Mouse (Mus musculus) fibroblast of lung, adult 2 months (primary cell): ENCODE results near the gene Rgs3.

ENCODE experiments used
- DNase-seq: peaks from one replicate; pipeline ENCODE4 v3.0.0-alpha.2; 2011; ENCODE audit warnings: low read depth

Rgs3 gene

DNA sequence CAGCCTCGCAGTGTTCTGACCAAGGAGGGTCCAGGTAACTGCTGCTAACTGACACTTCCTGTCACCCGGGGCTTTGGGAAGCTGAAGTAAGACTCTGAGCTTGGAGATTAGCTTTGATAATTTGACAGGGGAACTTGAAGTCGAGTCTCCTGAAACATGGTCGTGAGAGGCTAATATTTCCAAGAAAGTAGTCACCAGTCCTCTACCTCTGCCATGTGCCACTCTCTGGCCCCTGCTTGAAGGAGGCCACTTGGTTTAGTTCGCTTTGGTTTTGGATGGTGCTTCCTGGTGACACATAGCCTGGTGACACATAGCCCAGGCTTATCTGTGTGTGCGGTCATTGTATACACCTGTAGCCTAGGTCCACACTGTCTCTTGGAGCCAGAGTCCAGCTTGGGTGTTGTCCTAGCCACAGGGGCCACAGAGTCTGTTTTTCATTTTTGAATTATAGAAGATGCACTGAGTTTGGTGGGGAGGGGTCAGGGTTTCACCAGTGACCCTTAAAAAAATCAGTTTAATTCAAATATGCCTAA, at the start of gene Rgs3:
Gene Rgs3, plus strand, starts transcription at position 51 of the 533 bp plus-strand sequence.
- no peak for DNase-seq

DNA sequence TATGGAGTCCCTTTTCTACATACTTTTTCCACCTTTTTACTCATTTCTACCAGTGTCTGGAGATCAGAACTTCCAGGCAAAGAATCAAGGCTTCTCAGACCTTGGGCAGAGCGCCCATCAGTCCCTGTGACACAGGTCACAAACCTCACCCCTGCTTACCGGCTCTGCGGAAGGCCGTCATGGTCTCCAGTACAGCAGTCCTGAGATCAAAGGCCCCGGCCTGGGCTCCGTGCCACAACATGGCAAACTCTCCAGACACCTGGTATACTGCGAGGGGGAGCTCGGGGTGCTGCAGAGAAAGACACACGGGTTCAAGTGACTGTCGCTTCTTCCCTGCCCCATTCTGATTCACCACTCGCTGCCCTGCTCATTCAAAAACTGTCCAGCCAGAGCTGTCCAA, 49.7 kb upstream of the Rgs3 start:
- DNase-seq, result no peak

DNA sequence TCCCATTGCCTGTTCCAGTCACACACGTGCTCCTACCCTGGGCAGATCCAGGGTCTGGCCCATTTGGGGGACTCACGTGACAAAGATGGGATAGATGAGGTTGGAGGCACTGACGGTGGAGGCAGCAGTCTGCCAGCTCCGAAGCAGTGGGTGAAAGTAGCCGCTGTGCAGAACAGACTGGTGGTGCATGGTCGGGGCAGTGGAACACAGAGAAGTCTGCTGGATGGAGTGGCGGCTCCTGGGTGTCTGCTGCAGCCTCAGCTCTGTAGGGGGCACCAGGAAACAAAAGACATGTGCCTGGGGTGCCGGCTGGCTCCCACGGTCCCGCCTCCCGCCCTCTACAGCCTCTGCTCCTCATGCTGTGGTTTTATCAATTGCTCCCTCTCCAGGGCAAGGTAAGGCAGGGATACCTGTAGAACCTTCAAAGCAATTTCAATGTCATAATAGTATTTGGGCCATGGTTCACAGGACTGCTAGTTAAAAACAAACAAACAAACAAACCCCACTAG, 45.6 kb upstream of the Rgs3 start:
- DNase-seq, result no peak

DNA sequence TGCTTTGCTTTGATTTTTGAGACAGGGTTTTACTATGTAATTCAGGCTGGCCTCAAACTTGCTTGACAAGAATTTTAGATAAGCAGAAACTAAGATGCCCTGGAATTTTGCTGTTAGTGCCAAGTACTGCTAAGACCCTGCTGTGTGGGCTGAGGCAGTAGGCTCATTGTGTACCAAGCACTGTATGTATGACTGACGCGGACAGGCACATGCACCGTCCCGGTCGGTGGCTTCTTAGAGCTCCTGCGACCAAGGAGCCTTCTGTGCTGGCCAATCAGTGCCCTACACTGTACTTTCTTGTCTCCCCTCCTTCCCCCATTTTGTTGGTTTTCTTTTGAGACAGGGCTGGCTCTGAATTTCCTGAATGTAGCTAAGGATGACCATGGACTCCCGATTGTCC, 44.7 kb upstream of the Rgs3 start:
- DNase-seq, result no peak

DNA sequence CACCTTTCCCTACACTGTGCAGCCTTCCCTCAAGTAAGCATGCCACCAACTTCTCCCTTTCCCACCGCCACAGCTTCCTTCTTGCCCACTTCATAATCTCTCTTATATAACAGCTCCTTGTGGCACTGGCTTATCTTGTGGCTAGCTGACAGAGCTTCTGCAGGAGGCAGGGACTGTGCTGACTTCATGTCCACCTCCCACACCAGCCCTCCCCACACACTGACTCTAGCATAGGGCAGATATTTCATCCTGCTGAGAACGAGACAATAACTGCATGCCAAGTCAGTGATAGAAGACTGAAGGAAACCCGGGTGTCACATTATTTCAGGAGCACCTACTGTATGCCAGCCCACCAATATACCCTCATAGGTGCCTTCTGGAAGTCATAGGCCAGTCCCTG, 44.2 kb upstream of the Rgs3 start:
- DNase-seq, result no peak

DNA sequence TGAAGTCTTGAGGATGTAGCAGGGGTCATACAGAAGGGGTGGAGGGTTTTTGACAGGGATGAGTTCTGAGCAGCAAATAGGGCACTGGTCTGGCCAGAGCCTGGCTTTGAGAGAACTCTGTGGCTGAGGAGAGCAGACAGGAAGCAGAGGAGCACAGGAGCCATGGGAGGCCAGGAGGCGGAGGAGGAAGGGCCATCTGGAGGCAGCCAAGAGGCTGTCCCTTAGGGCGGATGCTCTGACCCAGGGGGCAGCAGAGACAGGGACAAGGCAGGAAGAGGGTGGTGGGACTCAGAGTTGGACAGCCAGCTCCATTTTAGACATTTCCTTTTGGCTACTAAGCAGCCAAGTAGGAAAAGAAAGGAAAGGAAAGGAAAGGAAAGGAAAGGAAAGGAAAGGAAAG, 43.6 kb upstream of the Rgs3 start:
- DNase-seq, result no peak

DNA sequence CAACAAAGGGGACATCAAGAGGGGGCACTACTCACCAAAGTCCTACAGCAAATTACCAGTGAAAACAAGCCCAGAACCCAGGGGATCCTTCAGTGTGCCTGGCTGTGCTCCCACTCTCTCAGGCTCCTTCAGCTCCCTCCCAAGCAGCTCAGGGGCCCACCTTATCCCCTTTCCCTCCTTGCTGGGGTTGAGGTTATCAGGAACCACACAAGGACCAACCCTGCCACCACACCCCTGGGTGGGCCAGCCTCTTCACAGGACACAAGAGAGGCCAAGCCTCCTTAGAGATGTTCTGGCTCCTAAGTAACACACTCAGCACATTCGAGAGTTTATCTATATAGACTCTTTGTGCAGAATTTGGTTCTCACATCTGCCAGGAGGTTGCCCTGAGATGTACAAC, 43.1 kb upstream of the Rgs3 start:
- no peak for DNase-seq

DNA sequence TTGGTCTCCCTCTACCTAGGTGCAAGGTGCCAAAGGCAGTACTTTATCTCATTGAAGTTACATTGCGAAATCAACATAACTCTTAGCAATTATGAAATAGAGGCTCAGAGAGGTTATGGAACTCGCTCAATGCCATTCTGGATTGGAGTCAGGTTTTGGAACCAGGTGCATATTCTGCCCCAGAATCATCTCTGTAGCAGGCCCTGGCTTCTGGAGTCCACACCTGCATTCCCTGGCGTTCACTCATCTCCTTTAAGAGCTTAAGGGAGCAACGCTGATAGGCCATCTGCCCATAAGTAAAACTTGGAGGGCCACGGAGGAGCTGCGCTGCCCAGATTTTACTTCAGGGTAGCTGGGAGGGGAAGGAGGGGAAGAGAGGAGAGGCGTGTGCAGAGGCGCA, 42.6 kb upstream of the Rgs3 start:
- DNase-seq, result no peak

DNA sequence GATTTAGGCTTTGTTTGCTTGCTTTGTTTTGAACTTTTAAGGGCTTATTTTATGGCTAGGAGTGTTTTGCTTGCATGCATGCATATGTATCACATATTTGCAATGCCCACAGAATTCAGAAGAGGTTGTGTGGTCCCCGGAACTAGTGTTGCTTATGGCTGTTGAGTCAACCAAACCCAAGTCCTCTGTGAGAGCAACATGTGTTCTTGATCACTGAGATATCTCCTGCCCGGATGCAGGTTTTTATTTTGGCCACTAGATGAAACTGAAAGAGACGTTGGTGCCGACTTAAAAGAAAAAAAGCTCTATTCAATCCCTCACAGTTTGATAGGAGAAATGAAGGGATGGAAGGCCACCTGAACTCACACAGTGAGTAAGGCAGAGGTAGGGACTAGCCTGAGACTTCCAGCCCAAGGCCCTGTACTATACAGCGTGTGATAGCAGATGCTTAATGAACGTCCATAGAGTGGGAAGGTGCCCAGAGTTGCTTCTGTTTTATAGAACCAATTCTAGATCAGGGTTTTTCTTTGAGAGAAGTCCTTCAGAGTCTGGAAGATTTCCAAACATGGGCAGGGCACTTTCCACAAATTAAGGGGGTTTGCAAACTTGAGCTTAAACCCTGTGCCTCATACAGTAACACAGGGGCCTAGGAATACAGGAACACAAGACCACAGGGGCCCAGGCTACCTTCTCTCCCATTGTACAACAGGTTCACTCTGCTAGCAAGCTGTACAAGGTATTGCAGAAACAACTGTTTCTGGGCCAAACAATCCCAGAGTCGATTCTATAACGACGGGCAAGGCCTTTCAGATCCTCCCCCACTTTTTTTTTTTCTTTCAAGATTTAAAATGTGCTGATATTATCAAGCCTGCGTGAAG, 41.9 kb upstream of the Rgs3 start:
- DNase-seq, result no peak

DNA sequence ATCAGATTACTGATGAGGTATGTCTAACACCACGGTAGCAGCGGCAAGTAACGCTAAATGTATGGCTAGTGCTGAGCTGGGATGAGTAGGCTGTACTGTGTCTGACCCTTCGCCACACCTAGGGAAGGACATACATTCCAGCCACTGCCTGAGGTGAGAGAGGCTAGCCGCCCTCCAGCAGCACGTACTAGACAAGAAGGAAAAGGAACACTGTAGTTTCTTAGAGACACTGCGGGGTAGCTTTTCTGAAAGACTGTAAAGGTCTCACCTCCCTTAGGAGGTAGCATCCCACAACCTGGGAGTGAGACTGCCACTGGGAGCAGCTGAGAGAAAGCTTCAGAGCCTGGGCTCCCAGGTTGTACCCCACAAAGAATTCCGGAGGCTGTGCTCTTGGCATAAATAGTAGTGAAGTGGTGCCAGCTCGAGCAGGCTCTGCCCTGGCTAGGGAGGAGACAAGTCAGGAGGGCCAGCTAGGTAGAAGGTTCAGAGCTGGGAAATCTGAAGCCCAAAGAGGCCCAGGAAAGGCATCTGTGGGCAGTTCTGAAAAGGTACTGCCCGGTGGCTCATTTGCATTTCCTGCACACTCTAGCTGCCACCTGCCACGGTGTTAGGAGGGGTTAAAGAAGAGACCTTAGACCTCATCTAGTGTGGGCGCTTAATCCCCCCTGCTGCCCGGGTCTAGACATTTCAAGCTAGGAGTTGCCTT, 41.1 kb upstream of the Rgs3 start:
- no peak for DNase-seq

DNA sequence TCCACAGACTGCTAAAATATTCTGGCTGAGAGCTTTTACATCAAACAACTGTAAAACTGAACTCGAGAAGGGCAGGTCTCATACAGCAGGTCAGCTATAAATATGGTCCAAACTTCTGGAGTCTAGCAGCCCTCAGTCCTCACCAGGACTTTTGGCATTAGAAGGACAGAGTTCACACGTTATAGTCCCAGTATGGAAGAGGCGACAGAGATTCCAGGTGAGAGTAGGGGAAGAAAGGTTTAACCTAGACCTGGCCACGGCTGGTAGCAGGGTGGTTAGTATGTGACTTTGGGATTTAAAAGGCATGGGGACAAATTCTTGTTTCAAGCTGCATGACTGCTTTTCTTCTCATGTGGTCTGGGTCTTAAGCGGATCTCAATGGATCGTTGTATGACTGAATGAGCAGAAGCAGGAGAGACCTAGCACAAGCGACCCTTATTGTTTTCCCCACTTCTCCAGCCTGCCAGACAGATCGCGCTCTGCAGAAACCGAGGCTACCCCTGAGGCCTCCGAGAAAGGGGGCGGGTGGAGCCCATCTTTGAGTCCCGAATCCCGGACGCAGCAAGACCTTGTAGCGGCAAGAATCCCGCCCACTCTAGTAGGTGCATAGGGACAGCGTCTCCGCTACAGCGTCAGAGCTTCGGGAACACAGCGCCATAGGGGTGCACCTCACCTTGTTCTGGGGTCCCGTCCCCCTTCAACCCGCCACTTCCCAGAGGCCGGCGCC, 40.4 kb upstream of the Rgs3 start:
- no peak for DNase-seq

DNA sequence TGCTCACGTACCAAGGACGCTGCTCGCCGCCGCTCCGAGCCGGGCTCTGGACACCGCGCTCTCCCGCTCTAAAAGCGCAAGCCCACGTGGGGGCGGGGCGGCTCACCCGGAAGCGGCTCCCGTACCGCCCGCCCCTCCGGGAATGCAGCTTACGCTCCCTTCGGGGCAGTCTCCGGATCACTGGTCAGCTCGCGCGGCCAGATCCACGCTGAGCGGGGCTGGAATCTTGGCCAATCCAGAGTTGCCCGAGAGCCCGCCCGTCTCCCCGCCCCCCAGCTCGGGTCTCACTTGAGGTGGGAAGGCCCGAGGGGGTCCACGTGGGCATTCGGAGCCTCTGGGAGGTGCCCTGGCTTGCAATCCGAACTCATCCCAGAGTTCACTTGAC, 39.8 kb upstream of the Rgs3 start, which contains the start of gene Alad:
Gene Alad, minus strand, starts transcription at position 70 of the 385 bp plus-strand sequence.
- peak; percentile 51 for DNase-seq

DNA sequence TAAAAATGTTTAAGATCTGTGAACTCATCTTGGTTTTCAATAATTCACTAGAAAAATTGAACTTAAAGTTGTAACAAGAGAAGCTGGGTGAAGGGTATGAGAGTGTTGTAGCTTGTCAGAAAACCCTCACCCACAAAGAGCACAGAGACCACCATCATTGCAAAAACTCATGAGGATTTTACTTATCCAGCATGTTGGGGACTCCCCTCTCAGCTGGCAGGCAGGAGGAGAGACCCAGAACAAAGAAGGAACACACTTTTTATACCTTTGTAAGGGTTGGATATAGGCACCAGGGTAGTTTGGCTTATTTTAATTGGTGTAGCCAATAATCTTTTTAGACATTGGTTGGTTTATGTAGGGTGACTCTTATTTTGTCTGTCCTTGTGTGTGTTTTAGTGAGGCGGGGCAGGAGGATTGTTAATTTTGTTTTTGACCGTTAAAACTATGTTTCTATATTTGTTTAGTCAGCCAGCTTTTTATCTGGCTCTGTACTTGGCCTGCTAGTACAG, 38.7 kb upstream of the Rgs3 start:
- no peak for DNase-seq

DNA sequence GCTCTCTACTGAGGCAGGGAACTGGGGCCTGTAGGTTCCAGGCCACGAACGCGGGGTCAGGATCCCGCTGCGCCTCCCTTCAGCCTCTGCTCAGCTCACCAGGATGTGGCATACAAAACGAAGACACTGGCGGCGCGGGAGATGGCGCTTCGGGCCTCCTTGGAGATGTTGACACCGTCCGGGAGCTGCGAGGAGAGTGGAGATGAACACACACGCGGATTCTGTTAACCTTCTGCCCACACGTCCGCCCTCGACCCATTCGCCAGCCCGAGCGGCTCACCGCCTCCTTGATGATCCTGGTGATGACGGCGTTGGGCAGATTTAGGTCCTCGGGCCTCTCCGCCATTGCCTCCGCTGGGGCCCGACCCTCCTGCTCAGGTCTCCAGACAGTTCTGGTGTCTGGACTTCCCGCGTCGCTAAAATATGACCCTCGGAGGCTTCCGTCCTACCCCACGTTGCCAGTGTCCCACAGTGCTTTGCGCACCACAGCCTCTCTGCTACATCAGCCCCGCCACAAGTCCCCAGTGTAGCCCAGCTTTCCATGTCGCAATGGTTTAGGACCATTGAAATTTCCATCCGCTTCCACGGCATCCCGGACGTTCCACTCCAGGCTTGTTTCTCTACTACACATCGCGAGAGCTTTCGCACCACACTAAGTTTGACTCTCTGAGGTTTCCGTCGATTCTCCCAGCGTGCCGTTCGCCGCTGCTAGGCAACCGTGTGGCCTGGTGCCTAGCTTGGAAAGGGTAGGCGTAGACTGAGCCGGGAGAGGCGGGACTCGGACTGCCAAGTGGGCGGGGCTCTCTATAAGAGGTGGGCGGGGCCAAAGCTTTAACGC, 34.8 kb upstream of the Rgs3 start, which contains the start of the genes Pole3 and 4933430I17Rik:
Gene Pole3, minus strand, starts transcription at position 418 of the 838 bp plus-strand sequence.
Gene 4933430I17Rik, plus strand, starts transcription at position 719 of the 838 bp plus-strand sequence.
- peak; percentile 92 for DNase-seq

DNA sequence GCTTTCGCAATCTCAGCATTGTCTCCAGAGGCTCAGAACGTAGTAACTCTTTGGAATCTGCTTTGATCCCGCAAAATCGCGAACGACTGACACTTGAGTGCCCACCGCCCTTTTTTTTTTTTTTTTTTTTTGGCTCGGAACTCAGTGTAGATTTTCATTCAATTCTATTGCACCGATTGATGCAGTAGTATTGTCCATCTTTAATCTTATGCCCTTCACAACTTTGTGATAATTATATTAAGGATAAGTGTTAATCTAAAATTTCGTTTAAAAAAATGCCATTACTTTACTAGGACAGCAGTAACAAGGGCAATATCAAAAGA, 34.2 kb upstream of the Rgs3 start:
- DNase-seq, result no peak

DNA sequence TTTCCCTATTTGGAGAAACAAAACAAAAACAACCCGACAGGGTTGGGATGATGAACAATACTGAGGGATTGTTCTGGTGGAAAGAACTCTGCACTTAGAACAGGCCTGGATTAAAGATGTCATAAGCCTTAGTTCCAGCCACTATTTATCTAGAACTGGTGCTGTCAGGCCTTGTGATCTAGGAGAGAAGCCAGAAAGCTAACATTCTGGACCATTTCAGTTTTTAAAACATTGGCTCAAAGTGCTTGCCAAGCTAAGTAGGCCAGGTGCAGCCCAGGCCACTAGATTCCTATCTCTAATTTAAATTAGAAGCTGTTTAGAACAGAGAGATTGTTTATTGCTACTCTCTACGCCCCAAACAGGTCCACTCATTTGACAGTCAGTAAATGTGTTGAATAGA, 33.4 kb upstream of the Rgs3 start:
- DNase-seq, result no peak

DNA sequence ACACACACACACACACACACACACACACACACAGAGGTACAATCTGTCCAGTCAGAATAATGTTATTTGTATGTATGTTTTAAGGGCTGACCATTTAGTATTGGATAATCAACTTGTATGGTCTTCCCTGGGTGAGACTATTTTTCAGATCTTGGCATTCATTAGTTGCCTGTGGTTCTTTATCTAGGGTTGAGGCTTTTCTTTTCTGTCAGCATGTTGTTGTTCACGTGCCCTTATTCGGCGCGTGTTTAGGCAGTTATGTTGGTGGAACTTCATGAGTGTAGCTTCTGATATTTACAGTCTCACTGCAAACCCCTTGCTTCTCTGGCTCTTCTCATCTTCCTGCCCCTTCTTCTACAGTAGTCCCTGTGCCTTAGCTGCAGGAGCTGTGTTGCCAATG, 32.0 kb upstream of the Rgs3 start:
- no peak for DNase-seq

DNA sequence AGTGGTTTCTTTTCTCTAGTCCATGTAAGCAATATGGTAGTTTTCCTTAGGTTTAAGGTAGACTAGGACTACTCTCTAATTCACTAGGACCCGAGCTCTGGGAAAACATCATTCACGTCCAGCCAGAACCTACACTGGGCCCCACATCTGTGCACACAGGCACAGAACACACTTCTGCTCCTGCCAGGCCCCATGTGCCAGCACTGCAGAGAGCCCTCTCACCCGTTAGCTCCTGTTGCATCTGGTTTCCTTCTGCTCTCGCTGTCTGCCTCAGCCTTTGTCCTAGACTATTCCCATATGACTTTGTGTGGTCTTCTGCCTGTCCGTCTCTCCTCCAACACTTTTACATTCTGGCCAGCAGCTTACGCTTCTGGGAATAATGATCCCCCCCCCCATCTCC, 25.9 kb upstream of the Rgs3 start:
- DNase-seq, result no peak

DNA sequence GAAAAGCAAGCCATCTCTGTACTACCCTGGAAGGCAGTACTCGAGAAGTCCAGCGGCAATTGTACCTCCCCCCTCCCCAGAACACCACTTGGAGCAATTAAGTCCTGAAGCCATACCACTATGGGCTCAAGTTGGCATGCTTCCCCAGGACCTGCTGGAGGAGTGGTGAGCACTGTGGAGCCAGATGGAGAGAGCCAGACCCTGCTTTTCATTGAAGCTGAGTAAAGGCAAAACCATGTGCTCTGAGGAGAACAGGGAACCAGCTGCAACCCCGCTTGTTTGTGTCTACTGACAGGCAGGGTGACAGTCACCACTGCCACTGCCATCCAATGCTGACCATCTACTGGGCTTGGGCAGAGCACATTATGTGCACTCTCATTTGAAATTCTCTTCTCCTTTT, 17.8 kb upstream of the Rgs3 start:
- no peak for DNase-seq

DNA sequence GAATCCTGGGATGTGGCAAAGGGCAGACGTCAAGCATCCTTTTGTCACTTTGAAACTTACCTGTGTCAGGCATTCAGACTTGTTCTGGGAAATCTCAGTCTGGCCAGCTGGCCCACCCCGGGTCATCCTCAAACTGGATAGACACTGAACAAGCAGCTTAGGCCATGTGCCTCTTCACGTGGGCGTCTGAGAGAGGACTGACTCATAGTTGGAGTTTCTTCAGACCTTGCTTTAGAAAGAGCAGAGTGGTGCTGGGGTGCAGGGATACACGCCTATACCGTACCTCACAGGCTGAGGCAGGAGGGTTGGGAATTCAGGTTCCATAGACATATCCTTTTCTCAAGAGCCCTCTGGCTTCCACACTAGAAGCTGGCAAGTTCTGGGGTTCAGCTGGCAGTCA, 15.9 kb upstream of the Rgs3 start:
- no peak for DNase-seq

DNA sequence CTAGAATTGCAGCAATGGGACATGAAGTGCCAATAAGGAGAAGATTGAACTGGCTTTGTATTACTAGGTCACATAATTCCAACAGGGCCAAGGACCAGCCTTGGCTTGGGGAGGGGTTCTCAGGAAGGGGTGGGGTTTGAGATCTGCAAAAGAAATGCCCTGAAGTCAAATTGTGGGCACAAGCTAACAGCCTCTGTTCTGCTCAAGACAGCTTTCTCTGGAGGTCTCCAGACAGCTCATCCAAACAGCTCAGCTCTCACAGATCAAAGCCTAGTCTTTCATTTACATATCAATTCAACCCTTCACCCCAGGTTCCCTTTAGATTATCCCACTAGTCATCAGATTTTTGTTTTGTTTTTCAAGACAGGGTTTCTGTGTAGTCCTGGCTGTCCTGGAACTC, 14.8 kb upstream of the Rgs3 start:
- no peak for DNase-seq
